Mouse (Mus musculus) hindbrain, embryonic 13.5 days (tissue): ENCODE measurements around the gene Nfkbie. TPM values are rescaled to one million over a fixed set of nuclear protein-coding genes. Genes with fewer than 3 reads are reported as not detected.

ENCODE experiments used
- ATAC-seq: fragments of 200-750 bp; cut with Nextera tagmentation; 2 replicates; pipeline ENCODE4 v1.8.0; 2017; ENCODE audit warnings: moderate TSS enrichment; ENCODE audit not compliant: low FRiP score
- H3K27ac ChIP-seq: fragments of 300-500 bp; sonication (generic); 2 replicates; pipeline ENCODE4 v1.5.1; 2015; ENCODE audit warnings: inconsistent platforms, mild to moderate bottlenecking, moderate library complexity
- H3K27me3 ChIP-seq: fragments of 300-500 bp; sonication (generic); 2 replicates; pipeline ENCODE4 v1.6.1; 2015; ENCODE audit warnings: mild to moderate bottlenecking, inconsistent platforms
- H3K36me3 ChIP-seq: fragments of 300-500 bp; sonication (generic); 2 replicates; pipeline ENCODE4 v1.6.1; 2015; ENCODE audit warnings: mild to moderate bottlenecking, inconsistent platforms
- H3K4me1 ChIP-seq: fragments of 300-500 bp; sonication (generic); replicated peaks from 2 replicates; pipeline ENCODE4 v1.6.1; 2015; ENCODE audit warnings: inconsistent platforms
- H3K4me2 ChIP-seq: fragments of 300-500 bp; sonication (generic); 2 replicates; pipeline ENCODE4 v1.6.1; 2015; ENCODE audit warnings: inconsistent platforms, mild to moderate bottlenecking, moderate library complexity
- H3K4me3 ChIP-seq: fragments of 300-500 bp; sonication (generic); 2 replicates; pipeline ENCODE4 v1.5.1; 2015; ENCODE audit warnings: mild to moderate bottlenecking, inconsistent platforms
- H3K9ac ChIP-seq: fragments of 300-500 bp; sonication (generic); 2 replicates; pipeline ENCODE4 v1.6.1; 2015; ENCODE audit warnings: mild to moderate bottlenecking, inconsistent platforms
- H3K9me3 ChIP-seq: fragments of 300-500 bp; sonication (generic); 2 replicates; pipeline ENCODE4 v1.6.1; 2016; ENCODE audit warnings: inconsistent platforms
- WGBS: fragments of 180-500 bp; shearing (Covaris S2); methylation state at CpG from one replicate; pipeline ENCODE4 v1.1.7; 2015; 5-methylcytosine and 5-hydroxymethylcytosine counted together
- polyA plus RNA-seq: library from polyadenylated mRNA; unstranded; fragments of >200 nt; fragmentation: Nextera tagmentation; extraction: Ambion mirVana; gene quantifications from 2 replicates; pipeline ENCODE4 v1.2.1, GENCODE M21; 2015

Nfkbie gene
- polyA plus RNA-seq, 1 experiment from 2014 or later: 6.5 TPM

GRCm38 (mm10) chr17:45520136-45520535 is 35.4 kb upstream of the Nfkbie start:
- Histone ChIP-seq H3K27ac (no peak overlapping the region), H3K27me3 (peaks cover 16% of the 10 kb centered on the region), H3K4me1 (peaks cover 28% of the 10 kb centered on the region), H3K4me2 (no peak overlapping the region), H3K4me3 (no peak overlapping the region), H3K9me3 (no peaks in the 10 kb centered on the region), H3K9ac (no peak overlapping the region), H3K36me3 (peaks cover 30% of the 10 kb centered on the region)
- 79% methylated on average over 11 of the region's 11 CpGs for whole genome bisulfite sequencing
- ATAC-seq: no peak

GRCm38 (mm10) chr17:45523263-45523662 is 32.2 kb upstream of the Nfkbie start, which contains the start of gene Tcte1:
Tcte1 (plus strand) TSS chr17:45523434.
- ATAC-seq: peak; percentile 71
- peaks cover 21% of the 10 kb centered on the region for H3K36me3 ChIP-seq
- H3K9ac ChIP-seq: peak within 1 kb of the TSS; percentile 73
- no peaks in the 10 kb centered on the region for H3K9me3 ChIP-seq
- H3K27me3 ChIP-seq: peaks cover 35% of the 10 kb centered on the region
- peak within 1 kb of the TSS; percentile 42 for H3K4me3 ChIP-seq
- H3K4me1 ChIP-seq: peaks cover 26% of the 10 kb centered on the region
- under 1% methylated on average over 21 of the region's 21 CpGs for WGBS
- no peak within 1 kb of the TSS for H3K27ac ChIP-seq
- H3K4me2 ChIP-seq: peak within 1 kb of the TSS; percentile 71

- Histone ChIP-seq H3K9me3 (no peaks in the 10 kb centered on the region), H3K4me1 (peaks cover 17% of the 10 kb centered on the region), H3K36me3 (peaks cover 7% of the 10 kb centered on the region), H3K27ac (no peak overlapping the region), H3K27me3 (peaks cover 45% of the 10 kb centered on the region), H3K9ac (no peak overlapping the region), H3K4me3 (no peak overlapping the region), H3K4me2 (no peak overlapping the region)
- WGBS: 62% methylated on average over 4 of the region's 4 CpGs
- ATAC-seq: no peak
Measured at GRCm38 (mm10) chr17:45524961-45525360, 30.5 kb upstream of the Nfkbie start.

GRCm38 (mm10) chr17:45526571-45526970 is 28.9 kb upstream of the Nfkbie start:
- WGBS: 23% methylated on average over 5 of the region's 5 CpGs
- ATAC-seq: no peak

GRCm38 (mm10) chr17:45530346-45530782 is 25.1 kb upstream of the Nfkbie start:
- Histone ChIP-seq H3K9ac (no peak overlapping the region), H3K4me3 (no peak overlapping the region), H3K9me3 (no peaks in the 10 kb centered on the region), H3K27me3 (peaks cover 70% of the 10 kb centered on the region), H3K36me3 (no peaks in the 10 kb centered on the region), H3K27ac (0 out of 2 replicates have a peak overlapping the region, but pooled peaks have one; percentile 12), H3K4me2 (no peak overlapping the region), H3K4me1 (no peaks in the 10 kb centered on the region)
- 50% methylated on average over 13 of the region's 13 CpGs for WGBS
- peak; percentile 60; the same call in 1 of the 2 replicates for ATAC-seq

More at GRCm38 (mm10) chr17:45526571-45526970, 28.9 kb upstream of the Nfkbie start:
- H3K27ac ChIP-seq: no peak overlapping the region
- no peak overlapping the region for H3K9ac ChIP-seq
- H3K36me3 ChIP-seq: no peaks in the 10 kb centered on the region
- H3K4me3 ChIP-seq: no peak overlapping the region
- H3K4me2 ChIP-seq: no peak overlapping the region
- peaks cover 17% of the 10 kb centered on the region for H3K4me1 ChIP-seq
- no peaks in the 10 kb centered on the region for H3K9me3 ChIP-seq
- H3K27me3 ChIP-seq: peaks cover 53% of the 10 kb centered on the region

GRCm38 (mm10) chr17:45532896-45533295 is 22.6 kb upstream of the Nfkbie start:
- no peak for ATAC-seq
- peaks cover 76% of the 10 kb centered on the region for H3K27me3 ChIP-seq
- no peak overlapping the region for H3K9ac ChIP-seq
- no peak overlapping the region for H3K4me2 ChIP-seq
- H3K36me3 ChIP-seq: no peaks in the 10 kb centered on the region
- H3K4me1 ChIP-seq: no peaks in the 10 kb centered on the region
- no peak overlapping the region for H3K4me3 ChIP-seq
- no peak overlapping the region for H3K27ac ChIP-seq
- no peaks in the 10 kb centered on the region for H3K9me3 ChIP-seq
- WGBS: 65% methylated on average over 15 of the region's 15 CpGs

- peaks cover 81% of the 10 kb centered on the region for H3K27me3 ChIP-seq
- no peaks in the 10 kb centered on the region for H3K36me3 ChIP-seq
- 15% methylated on average over 5 of the region's 5 CpGs for WGBS
- H3K9ac ChIP-seq: no peak overlapping the region
- no peak overlapping the region for H3K27ac ChIP-seq
- no peak overlapping the region for H3K4me3 ChIP-seq
- no peaks in the 10 kb centered on the region for H3K4me1 ChIP-seq
- no peak for ATAC-seq
- H3K9me3 ChIP-seq: no peaks in the 10 kb centered on the region
- H3K4me2 ChIP-seq: no peak overlapping the region
Measured at GRCm38 (mm10) chr17:45536264-45536663, 19.2 kb upstream of the Nfkbie start.

- no peak overlapping the region for H3K4me2 ChIP-seq
Measured at GRCm38 (mm10) chr17:45538394-45538793, 17.1 kb upstream of the Nfkbie start.

GRCm38 (mm10) chr17:45539664-45540063 is 15.8 kb upstream of the Nfkbie start:
- H3K4me2 ChIP-seq: no peak overlapping the region
- H3K27me3 ChIP-seq: peaks cover 78% of the 10 kb centered on the region
- no peak for ATAC-seq
- H3K4me3 ChIP-seq: no peak overlapping the region
- H3K27ac ChIP-seq: no peak overlapping the region
- WGBS: 81% methylated on average over 21 of the region's 21 CpGs
- no peak overlapping the region for H3K9ac ChIP-seq
- H3K36me3 ChIP-seq: peaks cover 3% of the 10 kb centered on the region
- H3K4me1 ChIP-seq: peaks cover 17% of the 10 kb centered on the region
- H3K9me3 ChIP-seq: no peaks in the 10 kb centered on the region

More at GRCm38 (mm10) chr17:45538394-45538793, 17.1 kb upstream of the Nfkbie start:
- 67% methylated on average over 4 of the region's 4 CpGs for WGBS
- Histone ChIP-seq H3K27ac (no peak overlapping the region), H3K4me3 (no peak overlapping the region), H3K9me3 (no peaks in the 10 kb centered on the region), H3K4me1 (peaks cover 4% of the 10 kb centered on the region; the same call in 1 of the 2 replicates), H3K36me3 (no peaks in the 10 kb centered on the region), H3K27me3 (peaks cover 78% of the 10 kb centered on the region), H3K9ac (no peak overlapping the region)
- no peak for ATAC-seq

- Histone ChIP-seq H3K4me1 (peaks cover 37% of the 10 kb centered on the region), H3K27ac (no peak overlapping the region), H3K36me3 (peaks cover 26% of the 10 kb centered on the region), H3K4me3 (no peak overlapping the region), H3K27me3 (peaks cover 79% of the 10 kb centered on the region), H3K4me2 (no peak overlapping the region), H3K9ac (no peak overlapping the region), H3K9me3 (no peaks in the 10 kb centered on the region)
- ATAC-seq: no peak; the same call in 1 of the 2 replicates
- WGBS: 39% methylated on average over 6 of the region's 6 CpGs
Measured at GRCm38 (mm10) chr17:45542129-45542528, 13.4 kb upstream of the Nfkbie start.

- H3K4me3 ChIP-seq: no peak overlapping the region
- no peaks in the 10 kb centered on the region for H3K9me3 ChIP-seq
- peaks cover 81% of the 10 kb centered on the region for H3K27me3 ChIP-seq
- no peak for ATAC-seq
- H3K4me2 ChIP-seq: no peak overlapping the region
- WGBS: 84% methylated on average over 2 of the region's 2 CpGs
- peaks cover 28% of the 10 kb centered on the region for H3K36me3 ChIP-seq
- H3K9ac ChIP-seq: no peak overlapping the region
- no peak overlapping the region for H3K27ac ChIP-seq
- H3K4me1 ChIP-seq: peaks cover 42% of the 10 kb centered on the region
Measured at GRCm38 (mm10) chr17:45542705-45543104, 12.8 kb upstream of the Nfkbie start.

GRCm38 (mm10) chr17:45543115-45543514 is 12.4 kb upstream of the Nfkbie start:
- H3K27ac ChIP-seq: no peak overlapping the region
- H3K4me3 ChIP-seq: no peak overlapping the region
- H3K9ac ChIP-seq: no peak overlapping the region; the same call in 1 of the 2 replicates
- peaks cover 81% of the 10 kb centered on the region for H3K27me3 ChIP-seq
- WGBS: 50% methylated on average over 1 of the region's 1 CpGs
- no peak for ATAC-seq
- no peaks in the 10 kb centered on the region for H3K9me3 ChIP-seq
- H3K4me2 ChIP-seq: no peak overlapping the region
- peaks cover 46% of the 10 kb centered on the region for H3K4me1 ChIP-seq
- H3K36me3 ChIP-seq: peaks cover 28% of the 10 kb centered on the region
